Mouse (Mus musculus) adrenal gland, postnatal 14 days (tissue): ENCODE measurements around the gene Gucy2d. TPM values are rescaled to one million over a fixed set of nuclear protein-coding genes. Genes with fewer than 3 reads are reported as not detected.

Experiments
- DNase-seq: peaks from one replicate; pipeline ENCODE4 v3.0.0; 2021; ENCODE audit warnings: mixed read lengths
- total RNA-seq: library from RNA; stranded (reverse); gene quantifications from 2 replicates; pipeline ENCODE4 v1.2.3, GENCODE M21; 2021

The Gucy2d gene
- total RNA-seq, 1 experiment from 2014 or later, result not detected

DNA sequence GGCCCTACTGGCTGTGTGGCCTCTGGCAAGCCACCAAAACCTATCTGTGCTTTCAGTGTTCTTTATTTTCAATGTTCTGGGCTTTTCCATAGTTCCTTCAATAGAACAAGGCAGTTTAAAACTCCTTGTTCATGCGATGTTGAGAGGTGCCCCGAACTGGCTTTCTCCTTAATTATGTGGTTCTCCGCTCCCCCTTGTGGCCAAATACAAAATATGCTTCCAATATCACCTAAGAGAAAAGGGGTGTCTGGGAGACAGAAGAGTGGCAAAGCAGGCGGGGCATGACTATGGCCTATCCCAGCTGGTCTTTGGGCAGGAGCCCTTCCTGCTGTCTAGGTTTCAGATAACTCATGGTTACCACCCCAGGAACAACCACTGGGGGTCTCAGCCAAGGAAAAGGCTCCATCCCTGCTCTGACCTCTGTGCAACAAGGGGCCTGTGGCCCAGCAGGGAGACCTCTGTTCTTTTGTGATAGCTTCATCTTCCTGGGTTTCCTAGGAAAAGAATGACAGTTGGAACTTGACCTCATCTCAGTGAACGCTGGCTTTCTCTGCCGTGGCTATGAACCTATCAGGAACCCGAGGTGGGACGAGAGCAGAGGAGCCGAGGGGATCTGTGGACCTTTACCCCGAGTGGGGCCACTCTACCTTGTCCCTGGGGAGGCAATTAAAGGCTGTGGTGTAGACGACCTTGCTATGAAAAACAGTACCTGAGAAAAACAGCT is 7.5 kb downstream of the Gucy2d start:
- DNase-seq, result peak; percentile 35

DNA sequence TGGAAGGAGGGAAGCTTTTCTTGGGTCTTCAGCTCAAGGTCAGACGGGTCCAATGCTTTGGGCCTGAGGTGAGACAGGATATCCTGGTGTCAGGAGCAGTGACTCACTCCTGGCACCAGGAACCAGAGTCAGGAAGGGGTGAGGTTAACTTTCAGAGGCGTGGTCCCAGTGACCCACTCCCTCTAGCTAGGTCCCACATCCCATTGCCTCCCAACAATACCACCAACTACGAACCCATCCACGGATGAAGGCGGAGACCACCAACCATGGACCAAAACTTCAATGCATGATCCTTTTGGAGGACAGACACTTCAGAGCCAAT is 8.1 kb downstream of the Gucy2d start:
- DNase-seq, result no peak

DNA sequence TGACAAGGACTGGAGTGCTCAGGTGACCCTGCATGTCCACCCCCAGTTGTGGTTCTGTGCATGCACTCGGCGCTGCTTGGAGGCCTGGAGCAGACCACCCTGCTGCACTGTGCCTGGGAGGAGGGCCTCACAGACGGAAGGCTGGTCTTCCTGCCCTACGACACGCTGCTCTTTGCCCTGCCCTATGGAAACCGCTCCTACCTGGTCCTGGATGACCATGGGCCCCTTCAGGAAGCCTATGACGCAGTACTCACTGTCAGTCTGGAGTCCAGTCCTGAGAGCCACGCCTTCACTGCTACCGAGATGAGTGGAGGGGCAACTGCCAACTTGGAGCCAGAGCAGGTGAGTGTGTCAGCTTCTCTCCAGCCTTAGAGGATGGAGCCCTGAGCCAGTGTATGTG is 9.5 kb downstream of the Gucy2d start:
- no peak for DNase-seq

DNA sequence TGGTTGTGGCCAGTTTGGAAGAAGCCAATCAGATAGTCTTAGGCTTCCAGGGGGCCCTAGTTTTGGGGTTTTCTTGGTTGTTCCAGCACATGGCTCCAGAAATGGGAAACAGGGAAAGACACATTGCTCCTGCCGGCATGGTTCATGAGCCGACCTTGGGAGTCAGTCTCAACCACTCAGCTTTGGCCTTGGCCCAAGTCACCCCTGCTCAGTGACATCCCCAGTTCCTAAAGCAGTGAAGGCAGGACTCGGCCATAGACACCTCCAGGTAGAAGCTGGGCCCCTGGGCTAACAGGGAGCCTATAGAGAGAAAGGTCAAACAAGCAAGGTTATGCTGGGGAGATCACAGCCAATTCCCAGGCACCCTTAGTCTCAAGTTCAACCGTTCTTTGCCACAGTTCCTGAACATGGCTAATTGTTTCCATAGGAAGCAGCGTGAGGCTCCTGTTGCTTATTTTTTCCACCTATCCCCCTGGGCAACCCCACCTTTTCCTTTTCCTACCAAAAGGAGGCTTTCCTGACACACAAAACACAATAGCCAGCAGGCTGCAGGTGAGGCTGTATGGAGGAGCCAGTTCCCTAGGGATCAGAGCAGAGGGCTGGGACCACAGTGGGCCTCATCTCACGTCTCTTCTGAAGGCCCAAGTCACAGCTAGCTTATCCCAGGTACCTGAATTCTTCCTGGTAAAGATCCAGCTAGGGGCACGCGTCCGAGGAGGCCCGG is 14.3 kb downstream of the Gucy2d start:
- peak; percentile 30 for DNase-seq

DNA sequence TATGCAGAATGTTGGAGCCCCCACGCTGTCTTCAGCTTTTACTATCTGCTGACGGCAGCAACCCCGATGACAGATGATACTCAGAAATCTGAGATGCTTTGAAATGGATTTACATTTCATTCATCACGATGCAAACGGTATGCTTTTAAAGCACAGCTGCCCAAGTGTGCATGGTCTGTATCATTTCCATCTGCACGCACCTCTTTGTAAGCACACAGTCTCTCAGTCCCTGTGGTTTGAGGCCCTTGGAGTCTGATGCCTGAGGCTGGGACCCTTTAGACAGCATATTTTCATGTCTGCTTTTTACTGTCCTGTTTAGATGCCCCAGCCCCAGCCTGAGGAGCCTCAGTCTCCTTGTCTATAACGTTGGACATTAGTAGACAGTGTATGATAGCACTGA is 20.1 kb downstream of the Gucy2d start:
- DNase-seq, result no peak

DNA sequence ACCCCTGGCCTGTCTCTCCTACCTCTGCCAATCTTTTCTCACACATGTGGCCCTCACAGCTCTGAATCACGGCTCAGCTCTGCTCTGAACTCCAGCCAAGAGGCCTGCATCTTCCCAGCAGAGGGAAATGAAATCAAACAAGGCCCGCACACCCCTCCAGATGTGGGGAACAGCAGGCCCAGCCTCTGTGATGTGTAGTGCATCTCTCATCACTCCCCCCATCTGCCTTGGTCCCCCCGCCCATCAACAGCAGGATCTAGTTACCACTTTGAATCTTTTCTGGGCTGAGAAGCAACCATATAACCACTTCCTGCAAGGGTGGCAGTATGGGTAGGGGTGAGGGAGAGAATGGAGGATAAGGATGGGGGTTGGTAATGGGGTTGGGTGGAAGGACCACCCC is 28.9 kb downstream of the Gucy2d start:
- DNase-seq, result peak; percentile 54

DNA sequence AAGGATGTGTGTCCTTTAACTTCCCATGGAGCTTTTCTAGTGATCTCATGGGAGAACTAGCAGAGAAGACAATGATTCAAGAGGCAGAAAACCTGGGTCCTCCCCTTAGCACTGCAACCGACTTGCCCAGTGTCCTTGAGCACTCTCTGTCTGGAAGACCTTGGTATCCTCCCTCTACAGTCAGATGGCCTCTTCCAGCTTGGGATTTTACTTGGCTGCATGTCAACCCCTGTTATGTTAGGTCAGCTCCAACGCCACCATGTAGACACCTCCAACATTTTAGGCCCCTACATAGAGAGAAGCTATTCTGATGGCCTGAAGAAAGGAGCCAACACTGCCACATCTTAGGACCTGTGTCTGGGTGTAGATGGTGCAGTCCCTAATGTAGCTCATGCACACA is 32.3 kb downstream of the Gucy2d start:
- DNase-seq, result peak; percentile 50

DNA sequence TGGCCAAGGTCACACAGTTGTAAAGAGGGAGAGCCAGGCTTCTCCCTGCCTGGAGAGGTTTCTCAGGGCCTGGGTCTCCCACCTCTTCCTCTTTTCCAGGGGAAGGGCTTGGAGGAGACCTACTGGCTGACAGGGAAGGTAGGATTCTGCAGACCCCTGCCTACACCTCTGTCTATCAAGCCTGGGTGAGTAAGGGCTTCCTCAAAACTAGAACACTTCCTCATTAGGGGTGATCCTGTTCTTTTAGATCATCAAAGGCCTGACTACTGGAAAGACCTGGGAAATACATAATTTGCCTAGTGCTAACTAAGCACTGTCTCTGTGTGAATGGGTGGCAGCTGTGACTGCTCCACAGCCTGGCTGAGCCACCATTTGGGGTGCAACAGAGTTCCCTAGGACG is 34.3 kb downstream of the Gucy2d start:
- DNase-seq, result no peak

DNA sequence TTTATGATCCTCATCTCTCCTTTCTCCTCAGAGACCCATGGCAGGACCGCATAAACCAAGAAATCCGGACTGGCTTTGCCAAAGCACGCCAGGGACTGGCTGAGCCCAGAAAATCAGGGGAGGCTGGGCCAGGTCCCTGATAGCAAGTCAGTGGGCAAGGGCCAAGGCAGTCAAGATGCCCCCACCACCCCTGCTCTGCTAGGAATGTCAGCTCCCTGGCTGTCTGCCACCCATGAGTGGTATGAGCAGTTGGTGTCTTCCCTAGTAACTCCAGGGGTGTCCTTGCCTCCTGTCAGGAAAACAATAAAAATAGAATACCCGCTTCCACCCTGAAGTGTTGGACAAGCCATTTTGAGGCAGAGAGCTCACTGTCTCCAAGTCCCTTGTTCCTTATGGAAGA is 36.9 kb downstream of the Gucy2d start:
- DNase-seq, result no peak

DNA sequence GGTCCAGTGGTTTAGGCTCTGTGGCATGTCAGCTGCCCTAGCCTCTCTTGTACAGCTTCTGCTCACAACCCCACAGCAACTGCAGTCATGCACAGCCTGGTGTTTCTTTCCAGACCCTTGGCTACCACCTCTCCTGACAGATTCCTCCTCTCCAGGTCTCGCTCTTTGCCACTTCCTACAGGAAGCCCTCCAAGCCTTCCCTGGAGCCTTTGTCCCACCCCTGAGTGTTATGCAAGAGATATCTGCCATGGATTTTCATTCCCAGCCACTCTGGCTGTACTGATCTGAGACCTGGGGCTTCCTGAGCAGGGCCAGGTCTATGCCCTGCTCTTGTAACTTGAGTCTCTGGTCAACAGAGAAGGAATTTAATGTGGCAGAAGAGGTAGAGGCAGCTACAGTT is 40.3 kb downstream of the Gucy2d start:
- no peak for DNase-seq

DNA sequence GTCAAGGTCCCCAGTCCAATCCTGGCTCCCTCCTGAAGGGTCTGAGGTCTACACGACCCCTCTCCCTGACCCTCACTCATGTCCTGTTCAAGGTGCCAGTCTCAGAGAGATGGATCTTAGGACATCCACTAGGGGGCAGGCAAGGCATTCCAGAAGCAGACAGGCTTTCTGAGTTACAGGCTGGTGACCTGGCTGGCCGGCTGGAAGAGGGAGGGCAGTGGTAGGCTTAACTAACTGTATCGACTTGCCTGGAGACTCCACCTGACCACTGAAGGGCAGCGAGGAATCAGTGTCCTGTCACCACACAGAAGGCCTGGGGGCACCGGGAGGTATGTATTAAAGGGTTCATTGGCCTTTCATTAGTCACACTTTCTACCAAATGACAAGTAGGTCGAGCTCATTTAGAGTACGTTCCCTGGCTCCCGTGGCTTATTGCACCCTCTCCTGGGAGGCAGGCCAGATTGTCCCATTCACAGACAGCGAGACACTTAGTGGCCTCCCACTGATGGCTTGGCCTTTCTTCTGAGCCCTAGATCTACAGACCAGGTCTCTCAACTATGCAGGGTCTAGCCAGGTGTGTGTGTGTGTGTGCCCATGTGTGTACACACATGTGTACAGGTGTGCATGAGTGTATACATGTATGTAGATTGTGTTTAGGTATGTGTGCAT is 41.0 kb downstream of the Gucy2d start:
- peak; percentile 91 for DNase-seq

DNA sequence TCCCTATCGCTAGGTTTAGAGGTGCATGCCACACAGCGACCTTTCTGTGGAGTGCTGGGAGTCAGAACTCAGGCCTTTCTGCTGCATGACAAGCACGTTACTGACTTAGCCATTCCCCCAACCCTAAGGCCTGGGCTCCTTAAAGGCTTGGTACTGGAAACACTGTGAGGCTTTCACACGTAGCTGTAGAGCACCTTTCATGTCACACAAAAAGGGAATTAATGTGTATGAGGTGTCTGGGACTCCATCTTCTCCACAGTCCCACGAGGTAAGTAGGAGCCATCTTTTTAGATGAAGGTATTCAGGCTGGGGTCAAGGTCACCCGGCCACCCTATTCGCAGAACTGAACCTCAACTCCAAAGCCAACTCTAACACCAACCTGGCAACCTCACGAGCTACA is 41.6 kb downstream of the Gucy2d start:
- DNase-seq, result no peak

DNA sequence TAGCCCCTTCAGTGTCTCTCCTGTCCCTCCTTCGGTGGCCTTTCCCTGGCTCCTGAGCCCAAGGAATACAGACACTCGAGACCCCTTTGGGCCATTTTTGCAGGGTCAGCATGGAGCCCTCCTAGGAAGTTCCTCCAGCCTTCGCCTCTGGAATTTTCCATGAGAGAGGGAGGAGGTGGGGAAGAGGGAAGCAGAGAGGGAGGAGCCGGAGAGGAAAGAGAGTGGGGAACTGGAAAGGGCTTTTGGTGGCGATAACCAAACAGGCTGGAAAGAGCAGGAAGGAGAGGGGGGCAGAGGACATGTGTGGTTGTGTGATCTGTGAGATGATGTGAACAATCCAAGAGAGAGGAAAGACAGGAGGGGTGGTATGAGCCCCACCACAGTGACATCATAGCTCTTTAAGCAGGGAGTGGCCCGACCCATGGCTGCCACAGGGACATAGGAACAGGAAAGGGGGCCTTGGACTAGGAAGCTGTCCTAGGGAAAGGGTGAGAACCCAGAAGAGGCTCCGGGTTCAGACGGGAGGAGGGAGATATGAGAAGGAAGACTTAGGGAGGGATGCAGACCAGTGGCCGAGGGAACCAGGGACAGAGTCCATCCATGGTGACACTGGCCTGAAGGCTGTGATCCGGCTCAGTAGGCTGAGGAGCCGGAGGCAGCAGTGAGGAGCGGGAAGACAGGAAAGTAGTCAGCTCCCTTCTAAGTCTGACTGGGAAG is 42.5 kb downstream of the Gucy2d start:
- no peak for DNase-seq

DNA sequence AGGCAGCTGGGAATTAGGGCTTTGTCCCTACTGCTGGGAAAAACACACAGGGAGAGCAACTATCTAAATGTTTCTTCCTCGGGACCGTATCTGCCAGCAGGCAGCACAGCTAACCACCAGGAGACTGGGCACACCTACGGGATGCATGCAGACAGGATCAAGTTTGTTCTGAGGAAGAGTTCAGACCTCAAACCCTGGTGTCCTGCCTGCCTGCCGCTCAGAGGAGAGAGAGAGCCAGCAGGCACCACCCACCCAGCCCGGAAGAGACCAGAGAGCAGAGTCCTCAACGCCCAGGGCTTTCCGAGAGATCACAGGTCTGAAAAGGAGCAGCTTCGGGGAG is 43.0 kb downstream of the Gucy2d start:
- no peak for DNase-seq

DNA sequence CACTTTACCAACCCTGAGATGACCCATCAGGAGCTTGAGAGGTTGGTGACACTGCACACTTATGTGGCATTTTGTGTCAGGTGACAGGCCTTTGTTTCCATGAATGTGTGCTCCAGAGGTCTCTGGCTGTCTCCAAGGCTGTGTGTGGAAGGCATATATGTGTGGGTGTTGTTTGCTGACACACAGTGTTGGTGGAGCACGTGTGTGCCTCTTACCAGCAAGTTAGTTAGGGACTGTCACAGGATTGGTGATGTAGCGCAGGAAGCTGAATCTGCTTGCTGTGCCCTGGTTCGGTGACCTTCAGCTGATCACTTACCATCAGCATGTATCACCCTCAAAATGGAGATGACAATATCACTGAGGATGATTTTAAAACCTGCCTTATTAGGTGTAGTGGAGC is 44.7 kb downstream of the Gucy2d start:
- no peak for DNase-seq

DNA sequence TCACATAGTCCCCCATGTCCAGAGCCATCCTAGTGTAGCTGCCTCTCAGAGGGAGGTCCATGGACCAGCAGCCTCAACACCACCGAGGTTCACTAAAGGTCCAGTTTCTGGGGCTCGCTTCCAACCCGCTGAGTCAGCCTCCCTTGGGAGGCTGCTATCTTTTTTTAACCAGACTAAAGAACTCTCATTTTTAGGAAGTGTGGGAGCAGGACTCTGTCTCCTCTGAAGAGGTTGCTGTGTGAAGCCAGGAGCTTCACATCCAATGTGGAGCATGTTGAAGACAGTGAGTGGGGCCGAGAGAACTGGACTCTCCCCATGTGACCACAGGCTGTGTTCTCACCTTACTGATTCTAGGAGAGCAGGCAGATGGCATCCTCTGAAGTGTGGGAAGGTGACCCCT is 45.3 kb downstream of the Gucy2d start:
- no peak for DNase-seq

DNA sequence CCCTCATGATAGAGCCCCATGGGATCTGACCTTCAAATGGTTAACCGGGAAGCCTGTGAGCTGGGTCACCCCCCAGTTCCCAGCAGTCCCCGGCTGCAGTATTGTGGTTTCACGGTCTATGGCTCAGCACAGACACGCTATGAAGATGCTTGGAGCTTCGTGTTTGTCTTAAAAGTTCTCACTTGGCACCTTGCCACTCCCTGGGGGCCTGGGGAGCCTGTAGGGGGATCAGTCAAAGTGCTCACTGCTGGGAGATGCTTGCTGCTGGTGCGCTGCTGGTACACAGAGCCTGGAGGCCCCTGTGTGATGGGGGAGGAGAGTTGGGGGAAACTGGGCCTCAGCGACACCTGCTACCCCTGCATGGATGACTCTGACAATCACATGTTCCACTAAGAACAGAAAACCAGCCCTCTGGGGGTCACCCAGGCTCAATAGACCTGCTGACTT is 46.3 kb downstream of the Gucy2d start:
- no peak for DNase-seq

DNA sequence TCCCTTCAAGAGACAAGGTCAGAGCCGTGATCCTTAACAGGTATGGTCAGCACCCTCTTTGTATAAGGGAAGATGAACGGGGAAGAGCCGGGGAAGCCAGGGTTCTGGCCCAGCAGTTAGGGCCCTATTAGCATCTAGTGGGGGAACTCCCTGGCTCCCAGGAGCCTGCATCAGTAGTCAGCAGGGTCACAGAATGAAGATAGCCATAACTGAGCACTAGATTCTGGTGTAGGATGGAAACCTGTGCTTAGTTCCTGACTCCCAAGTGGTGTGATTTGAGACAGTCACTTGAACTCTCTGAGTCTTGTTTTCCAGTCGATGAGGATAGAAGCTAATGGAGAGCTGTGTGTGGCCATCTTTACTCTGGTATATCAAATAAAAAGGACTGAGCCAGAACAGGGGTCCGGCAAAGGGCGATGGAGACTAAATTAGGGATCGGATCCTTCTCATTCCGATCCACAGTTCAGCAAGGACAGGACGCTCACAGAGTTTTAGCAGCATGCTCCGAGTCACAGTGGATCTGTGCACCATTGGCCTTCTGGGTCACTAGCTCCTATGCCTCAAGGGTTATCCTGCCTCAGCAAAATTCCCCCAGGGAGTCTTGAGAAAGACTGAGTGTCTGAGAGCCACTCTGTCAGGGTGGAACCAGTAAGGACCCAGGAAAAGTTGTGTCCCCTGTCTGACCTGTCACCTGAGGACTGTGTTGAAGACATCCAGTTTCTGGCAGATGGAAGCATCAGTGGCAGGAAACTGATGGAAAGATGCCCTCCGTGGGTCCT is 47.2 kb downstream of the Gucy2d start:
- DNase-seq, result no peak

DNA sequence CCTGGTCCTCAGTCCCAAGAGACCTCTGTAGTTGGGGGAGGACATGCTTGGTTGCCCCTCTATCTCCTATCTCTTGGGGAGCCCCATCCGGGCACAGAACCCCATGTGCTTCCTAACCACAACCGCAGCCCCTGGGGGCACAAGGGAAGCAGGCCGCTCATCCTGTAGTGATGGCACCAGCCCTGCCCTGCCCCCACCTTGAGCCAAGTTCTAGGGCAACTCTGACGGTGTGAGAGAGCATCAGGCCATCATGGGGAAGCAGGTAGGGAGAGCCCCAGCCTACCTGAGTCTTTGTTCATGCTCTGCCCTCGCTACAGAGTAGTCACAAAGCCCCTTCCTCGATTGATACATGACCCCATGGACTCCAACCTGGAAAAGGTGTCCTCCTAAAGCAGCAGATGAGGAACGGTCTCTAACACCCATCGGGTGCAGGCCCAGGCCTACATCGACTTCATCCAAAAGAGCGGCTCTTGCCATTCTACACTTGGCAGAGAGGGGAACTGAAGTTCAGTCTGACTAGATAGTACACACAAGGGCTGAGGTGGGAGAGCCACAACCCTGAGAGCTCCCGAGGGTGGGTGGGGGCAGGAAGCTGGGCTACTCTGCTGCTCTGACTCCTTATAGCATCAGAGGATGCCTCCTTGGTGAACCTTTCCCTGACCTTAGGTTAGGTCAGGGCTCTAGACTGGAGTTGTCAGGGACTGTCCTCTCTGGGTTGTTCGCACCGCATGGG is 48.3 kb downstream of the Gucy2d start:
- peak; percentile 42 for DNase-seq

DNA sequence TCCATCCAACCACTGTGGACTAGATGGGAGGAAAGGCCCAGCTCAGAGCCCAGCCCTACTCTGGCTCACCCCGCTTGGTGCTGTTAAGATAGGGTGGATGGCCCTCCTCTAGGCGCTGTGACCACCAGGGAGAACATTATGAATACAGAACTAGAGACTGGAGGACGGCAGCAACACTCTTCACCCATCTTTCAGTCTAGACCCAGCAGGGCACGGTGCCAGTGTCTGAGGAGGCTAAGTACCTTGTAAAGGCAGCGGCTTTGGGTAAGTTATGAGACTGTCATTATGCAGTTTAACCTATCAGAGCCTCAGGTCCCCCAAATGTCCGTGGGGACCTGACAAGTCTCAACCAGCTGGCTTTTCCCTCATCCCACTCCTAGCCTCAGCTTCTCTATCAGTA is 48.9 kb downstream of the Gucy2d start, which contains the start of gene Lrrc32:
Lrrc32 (plus strand) TSS at position 153 of the 400 bp plus-strand sequence.
- DNase-seq, result peak; percentile 24

DNA sequence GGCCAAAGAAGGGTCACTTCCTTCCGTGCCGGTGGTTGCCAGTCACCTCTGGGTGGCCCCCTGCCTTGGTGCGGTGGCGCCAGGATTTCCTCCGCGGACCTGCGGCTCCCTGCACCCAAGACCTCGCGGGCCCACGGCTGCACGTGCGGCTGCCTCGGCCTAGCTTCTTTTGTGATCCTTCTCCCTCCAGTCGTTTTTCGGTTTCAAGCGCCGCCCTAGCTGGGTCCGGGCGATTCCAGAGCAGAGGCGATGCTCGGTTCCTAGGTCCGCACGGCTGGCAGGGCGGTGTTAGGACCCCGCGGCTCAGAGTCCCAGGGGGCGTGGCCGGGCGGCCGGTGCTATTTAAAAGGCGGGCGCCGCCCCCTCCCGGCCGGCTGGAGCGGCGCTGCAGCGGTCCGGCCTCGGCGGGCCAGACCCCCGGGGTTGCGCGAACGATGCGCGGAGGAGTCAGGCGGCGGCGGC is 49.4 kb downstream of the Gucy2d start:
- peak; percentile 91 for DNase-seq
